ENCODE assay signal across 18 mouse cellular contexts in the genomic region with DNA sequence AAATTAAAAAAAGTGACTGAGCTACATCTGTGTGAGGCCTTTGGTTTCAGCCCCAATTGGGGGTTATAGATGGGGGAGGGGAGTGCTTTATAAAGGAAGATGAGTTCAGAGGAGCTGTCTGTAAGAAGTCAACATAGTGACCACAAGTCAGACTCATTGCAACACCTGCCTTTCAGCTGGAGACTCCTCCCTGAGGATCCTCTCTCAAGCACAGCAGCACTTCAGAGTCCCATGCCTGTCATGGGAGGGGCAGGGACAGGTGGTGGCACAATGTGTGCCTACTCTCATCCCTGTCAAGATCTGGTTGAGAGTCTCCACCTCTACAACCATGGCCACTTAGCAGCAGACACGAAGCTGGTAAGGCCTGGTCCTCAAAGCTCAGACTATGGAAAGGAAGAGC. TPM values are rescaled to one million over a fixed set of nuclear protein-coding genes. Genes with fewer than 3 reads are reported as not detected.
A peak's percentile ranks its signal among the peaks of the same experiment; 100 is the strongest.
DNase-seq lines count a peak whose midpoint lies in the region; ATAC-seq and TF ChIP-seq lines count a peak whose summit lies in the region.
"Had no signal": no experiment of that assay in that cellular context is flagged by ENCODE, and none has a peak within 500 bp of the region (broad histone marks: within the 10 kb centered on the region; RNA-seq: fewer than 3 reads in every experiment).

No protein-coding gene starts in this region.

- DNase-seq in heart, postnatal 25 days (ENCODE audit: low spot score) = no peak
- peak; percentile 55 for DNase-seq in CD4-positive helper T cell, adult 2 months (ENCODE audit: low read depth, low spot score)
- DNase-seq in induced T-regulatory cell, adult 2 months (ENCODE audit: low read depth) = peak; percentile 65
- no peak for DNase-seq in stomach, postnatal 0 days (ENCODE audit: low spot score)
- DNase-seq in B cell, adult 2 months = no peak
- DNase-seq in urinary bladder, postnatal 14 days (ENCODE audit: low spot score) = no peak
- DNase-seq: adrenal gland, adult 2 months; forebrain, postnatal 0 days; gastrocnemius, postnatal 36 days; kidney, adult 9 months; right cerebral cortex, postnatal 14 days had no signal

- TF ChIP-seq EP300 in stomach, postnatal 0 days (optimal IDR thresholded peaks at IDR 0.05) = no peak

- H3K9ac ChIP-seq in heart, embryonic 16.5 days (ENCODE audit: low read length) = no peak overlapping the region
- H3K9ac ChIP-seq in stomach, postnatal 0 days (ENCODE audit: low read length) = no peak overlapping the region
- H3K9ac ChIP-seq: forebrain, postnatal 0 days; hindbrain, embryonic 14.5 days; liver, embryonic 14.5 days; neural tube, embryonic 13.5 days had no signal

- H3K27ac ChIP-seq in heart, embryonic 16.5 days (ENCODE audit: low read length) = peak overlapping the region; percentile 25; the same call in 1 of the 2 replicates
- 0 out of 2 replicates have a peak overlapping the region, but pooled peaks have one; percentile 4 for H3K27ac ChIP-seq in stomach, postnatal 0 days (replicated peaks)
- H3K27ac ChIP-seq: hindbrain, embryonic 14.5 days; liver, embryonic 14.5 days; neural tube, embryonic 13.5 days had no signal

- intact Hi-C loops in heart, postnatal 25 days (cut with DNase I) = no loop called here

- no peak for TF ChIP-seq CTCF in stomach, postnatal 0 days (IDR thresholded peaks at IDR 0.05; ENCODE audit: low read depth)

- H3K36me3 ChIP-seq in heart, embryonic 16.5 days (ENCODE audit: control insufficient read depth, insufficient read depth) = no peaks in the 10 kb centered on the region
- no peaks in the 10 kb centered on the region for H3K36me3 ChIP-seq in stomach, postnatal 0 days (ENCODE audit: control insufficient read depth, insufficient read depth, low read length)
- H3K36me3 ChIP-seq: neural tube, embryonic 13.5 days had no signal

- peaks cover 11% of the 10 kb centered on the region for H3K4me1 ChIP-seq in heart, embryonic 16.5 days (ENCODE audit: control insufficient read depth, insufficient read depth, low read length)
- H3K4me1 ChIP-seq in stomach, postnatal 0 days (replicated peaks; ENCODE audit: control insufficient read depth, insufficient read depth) = no peaks in the 10 kb centered on the region; the same call in 1 of the 2 replicates
- H3K4me1 ChIP-seq: neural tube, embryonic 13.5 days had no signal

- 57% methylated on average over 1 of the region's 1 CpGs for WGBS in heart, embryonic 16.5 days
- WGBS in stomach, postnatal 0 days = 94% methylated on average over 1 of the region's 1 CpGs

- ATAC-seq in heart, embryonic 16.5 days (replicated peaks; ENCODE audit: extremely low read depth, insufficient read depth, low FRiP score) = peak; percentile 26; the same call in 1 of the 2 replicates
- no peak for ATAC-seq in stomach, postnatal 0 days (ENCODE audit: low FRiP score, low TSS enrichment)
- no peak for ATAC-seq in frontal cortex, adult (ENCODE audit: low TSS enrichment)
- ATAC-seq: forebrain, postnatal 0 days had no signal

- H3K4me2 ChIP-seq in heart, embryonic 16.5 days (ENCODE audit: low read depth, low read length) = no peak overlapping the region
- H3K4me2 ChIP-seq in stomach, postnatal 0 days (replicated peaks; ENCODE audit: low read depth) = no peak overlapping the region
- H3K4me2 ChIP-seq: hindbrain, embryonic 14.5 days; midbrain, embryonic 11.5 days; neural tube, embryonic 13.5 days had no signal

- H3K9me3 ChIP-seq in heart, embryonic 16.5 days (replicated peaks; ENCODE audit: control insufficient read depth, low read length) = no peaks in the 10 kb centered on the region
- no peaks in the 10 kb centered on the region for H3K9me3 ChIP-seq in stomach, postnatal 0 days (ENCODE audit: control insufficient read depth, low read length)
- H3K9me3 ChIP-seq: neural tube, embryonic 13.5 days had no signal

- H3K4me3 ChIP-seq in heart, embryonic 16.5 days (ENCODE audit: low read length) = no peak overlapping the region
- H3K4me3 ChIP-seq in stomach, postnatal 0 days (ENCODE audit: low read depth, low read length) = no peak overlapping the region
- H3K4me3 ChIP-seq: erythroblast, embryonic 14.5 days; neural tube, embryonic 13.5 days had no signal

- no peaks in the 10 kb centered on the region for H3K27me3 ChIP-seq in heart, embryonic 16.5 days (ENCODE audit: control insufficient read depth, insufficient read depth, low read length)
- no peaks in the 10 kb centered on the region for H3K27me3 ChIP-seq in stomach, postnatal 0 days (ENCODE audit: control insufficient read depth, insufficient read depth, low read length)
- H3K27me3 ChIP-seq: neural tube, embryonic 13.5 days had no signal

RNA-seq across cellular contexts. Expression of gene Ostf1, which starts 11.9 kb away (rescaled TPM):
- polyA plus RNA-seq in heart, embryonic 16.5 days (2015; fragmentation: Nextera tagmentation; extraction: Ambion mirVana) = 89.5 and 94.1 TPM in 2 replicates
- total RNA-seq in heart, postnatal 25 days (2021) = 10 to 100 TPM; 38.1 to 41.2 TPM
- polyA plus RNA-seq in stomach, postnatal 0 days (2015; fragmentation: Nextera tagmentation; extraction: Ambion mirVana) = 129 and 134 TPM in 2 replicates

RNA-seq across cellular contexts. Expression of gene Nmrk1, which starts 12.1 kb away (rescaled TPM):
- 8.0 and 8.3 TPM in 2 replicates for polyA plus RNA-seq in heart, embryonic 16.5 days (2015; fragmentation: Nextera tagmentation; extraction: Ambion mirVana)
- total RNA-seq in heart, postnatal 25 days (2021) = 1 to 10 TPM; 2.4 to 2.8 TPM
- polyA plus RNA-seq in stomach, postnatal 0 days (2015; fragmentation: Nextera tagmentation; extraction: Ambion mirVana) = 4.9 and 6.2 TPM in 2 replicates
- polyA plus RNA-seq: erythroblast, embryonic 14.5 days had no signal

RNA-seq across cellular contexts. Expression of gene Carnmt1, which starts 50.9 kb away (rescaled TPM):
- polyA plus RNA-seq in heart, embryonic 16.5 days (2015; fragmentation: Nextera tagmentation; extraction: Ambion mirVana) = 23.3 and 25.5 TPM in 2 replicates
- total RNA-seq in heart, postnatal 25 days (2021) = 10 to 100 TPM; 31.0 to 33.3 TPM
- polyA plus RNA-seq in stomach, postnatal 0 days (2015; fragmentation: Nextera tagmentation; extraction: Ambion mirVana) = 18.4 and 18.6 TPM in 2 replicates

Comparison
In these comparisons a context has a peak if more than half of its experiments do, and no peak if none do; other contexts are left out.
1. DNase-seq: peak in CD4-positive helper T cell, adult 2 months (single experiment) and induced T-regulatory cell, adult 2 months (single experiment); none in heart, postnatal 25 days (single experiment), stomach, postnatal 0 days (single experiment), B cell, adult 2 months (0 of 2) and urinary bladder, postnatal 14 days (single experiment).